In the genomic region with DNA sequence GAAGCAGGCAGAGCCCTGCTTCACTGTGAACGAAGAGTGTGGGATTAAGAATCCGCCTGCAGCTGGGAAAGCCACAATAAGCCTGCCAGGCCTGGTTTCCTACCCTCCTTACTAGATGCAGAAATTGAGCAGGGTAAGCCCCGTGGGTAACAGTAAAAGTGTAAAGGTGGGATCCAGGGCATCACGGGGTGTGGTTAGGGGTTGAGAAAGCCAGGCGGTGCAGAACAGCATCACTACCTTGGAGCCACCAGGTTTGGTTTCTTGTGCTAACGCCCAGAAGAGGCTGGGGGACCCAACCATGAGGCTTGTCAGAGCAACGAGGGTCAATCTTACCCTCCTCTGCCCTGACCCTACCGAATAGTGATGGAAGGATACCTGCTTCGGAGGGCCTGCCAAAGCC, we compare ENCODE assay signal across 9 mouse cellular contexts. TPM values are rescaled to one million over a fixed set of nuclear protein-coding genes. Genes with fewer than 3 reads are reported as not detected.
DNase-seq lines count a peak whose midpoint lies in the region; ATAC-seq and TF ChIP-seq lines count a peak whose summit lies in the region.
"Had no signal": no experiment of that assay in that cellular context is flagged by ENCODE, and none has a peak within 500 bp of the region (broad histone marks: within the 10 kb centered on the region; RNA-seq: fewer than 3 reads in every experiment).

No protein-coding gene starts in this region.

- no peak for TF ChIP-seq POLR2A in myocyte (IDR thresholded peaks at IDR 0.05; ENCODE audit: insufficient read length, low read depth)

- no peak overlapping the region for H3ac ChIP-seq in myocyte (ENCODE audit: control insufficient read depth, insufficient read length)

- TF ChIP-seq EP300 in liver, postnatal 0 days (IDR thresholded peaks at IDR 0.05; ENCODE audit: low read depth): no peak

- no peaks in the 10 kb centered on the region for H3K36me3 ChIP-seq in liver, postnatal 0 days (replicated peaks; ENCODE audit: insufficient read depth, low read length)
- no peaks in the 10 kb centered on the region for H3K36me3 ChIP-seq in liver, embryonic 11.5 days (ENCODE audit: control insufficient read depth, insufficient read depth, low read length)
- no peaks in the 10 kb centered on the region for H3K36me3 ChIP-seq in hindbrain, embryonic 13.5 days
- no peaks in the 10 kb centered on the region for H3K36me3 ChIP-seq in myocyte (ENCODE audit: control insufficient read depth, insufficient read depth)
- H3K36me3 ChIP-seq: liver, embryonic 15.5 days had no signal

- no peak for TF ChIP-seq CTCF in liver, postnatal 0 days (IDR thresholded peaks at IDR 0.05; ENCODE audit: low read depth)

- H3K79me2 ChIP-seq in myocyte (ENCODE audit: control insufficient read depth, insufficient read depth): no peaks in the 10 kb centered on the region

- H3K9me3 ChIP-seq in liver, postnatal 0 days (ENCODE audit: low read length): no peaks in the 10 kb centered on the region
- no peaks in the 10 kb centered on the region for H3K9me3 ChIP-seq in liver, embryonic 11.5 days (ENCODE audit: control insufficient read depth, low read length)
- H3K9me3 ChIP-seq in hindbrain, embryonic 13.5 days: no peaks in the 10 kb centered on the region
- H3K9me3 ChIP-seq: liver, embryonic 15.5 days had no signal

- H3K9ac ChIP-seq in liver, postnatal 0 days (replicated peaks): no peak overlapping the region
- no peak overlapping the region for H3K9ac ChIP-seq in liver, embryonic 11.5 days (ENCODE audit: low read depth, low read length)
- peak overlapping the region; percentile 74; the same call in 1 of the 2 replicates for H3K9ac ChIP-seq in hindbrain, embryonic 13.5 days
- H3K9ac ChIP-seq: liver, embryonic 15.5 days had no signal

- ATAC-seq in liver, postnatal 0 days: no peak
- ATAC-seq in liver, embryonic 11.5 days (replicated peaks; ENCODE audit: low FRiP score): no peak
- ATAC-seq in hindbrain, embryonic 13.5 days (ENCODE audit: low FRiP score): no peak
- no peak for ATAC-seq in megakaryocyte-erythroid progenitor cell, adult 5-6 weeks (replicated peaks; ENCODE audit: low FRiP score, low TSS enrichment, poor library complexity, severe bottlenecking)

- H3K4me2 ChIP-seq in liver, postnatal 0 days (ENCODE audit: low read depth, low read length): 0 out of 2 replicates have a peak overlapping the region, but pooled peaks have one; percentile 74
- no peak overlapping the region for H3K4me2 ChIP-seq in liver, embryonic 11.5 days
- peak overlapping the region; percentile 77; the same call in 1 of the 2 replicates for H3K4me2 ChIP-seq in hindbrain, embryonic 13.5 days
- H3K4me2 ChIP-seq in myocyte (ENCODE audit: low read depth): peak overlapping the region; percentile 84

- peak; percentile 15 to 22 for DNase-seq in frontal cortex, postnatal 36 days (ENCODE audit: low spot score in 2 of 2)
- no peak for DNase-seq in frontal cortex, postnatal 14 days (ENCODE audit: low spot score in 2 of 2)
- DNase-seq in liver, postnatal 0 days: no peak
- DNase-seq in liver, embryonic 11.5 days (ENCODE audit: low spot score): no peak
- no peak for DNase-seq in gastrocnemius, postnatal 10 days

- no peak overlapping the region for H3K4me3 ChIP-seq in liver, postnatal 0 days (ENCODE audit: low read depth, low read length)
- H3K4me3 ChIP-seq in liver, embryonic 11.5 days (ENCODE audit: low read depth, low read length): no peak overlapping the region
- no peak overlapping the region for H3K4me3 ChIP-seq in hindbrain, embryonic 13.5 days
- no peak overlapping the region for H3K4me3 ChIP-seq in myocyte

- peaks cover 20% of the 10 kb centered on the region; the same call in 1 of the 2 replicates for H3K27me3 ChIP-seq in liver, postnatal 0 days (ENCODE audit: insufficient read depth, low read length)
- H3K27me3 ChIP-seq in liver, embryonic 11.5 days (replicated peaks; ENCODE audit: control insufficient read depth, insufficient read depth, low read length): peaks cover 16% of the 10 kb centered on the region
- peaks cover 26% of the 10 kb centered on the region for H3K27me3 ChIP-seq in hindbrain, embryonic 13.5 days
- H3K27me3 ChIP-seq in myocyte (ENCODE audit: control insufficient read depth, insufficient read depth, insufficient read length): peaks cover 5% of the 10 kb centered on the region

- 65% methylated on average over 9 of the region's 9 CpGs for WGBS in liver, postnatal 0 days (ENCODE audit: insufficient replicate concordance)
- WGBS in liver, embryonic 11.5 days: 54% methylated on average over 9 of the region's 9 CpGs
- 45% methylated on average over 9 of the region's 9 CpGs for WGBS in hindbrain, embryonic 13.5 days

- H3K27ac ChIP-seq in liver, postnatal 0 days (ENCODE audit: low read depth): no peak overlapping the region
- H3K27ac ChIP-seq in liver, embryonic 11.5 days (ENCODE audit: low read depth, low read length): no peak overlapping the region
- H3K27ac ChIP-seq in hindbrain, embryonic 13.5 days: no peak overlapping the region
- H3K27ac ChIP-seq: liver, embryonic 15.5 days had no signal

- H3K4me1 ChIP-seq in liver, postnatal 0 days (ENCODE audit: insufficient read depth): 0 out of 2 replicates have a peak, but pooled peaks cover 3% of the 10 kb centered on the region
- no peaks in the 10 kb centered on the region; the same call in 1 of the 2 replicates for H3K4me1 ChIP-seq in liver, embryonic 11.5 days (replicated peaks; ENCODE audit: control insufficient read depth, insufficient read depth, low read length)
- H3K4me1 ChIP-seq in hindbrain, embryonic 13.5 days (replicated peaks): peaks cover 24% of the 10 kb centered on the region
- H3K4me1 ChIP-seq: liver, embryonic 15.5 days had no signal

TF ChIP-seq in myocyte, 11 proteins besides CTCF, POLR2A, EP300 and RAD21:
- no peak for TF ChIP-seq TCF3 (IDR thresholded peaks at IDR 0.05; ENCODE audit: insufficient read length, low read depth)
- TF ChIP-seq USF1 (IDR thresholded peaks at IDR 0.05; ENCODE audit: low read depth): no peak
- TF ChIP-seq MYOD1 (IDR thresholded peaks at IDR 0.05; ENCODE audit: control insufficient read depth in 1 of 3, insufficient read length in 2 of 3, low read depth in 2 of 3): no peak
- TF ChIP-seq CEBPB (IDR thresholded peaks at IDR 0.05; ENCODE audit: insufficient read depth, poor library complexity, severe bottlenecking): no peak
- no peak for TF ChIP-seq POLR2AphosphoS2 (IDR thresholded peaks at IDR 0.05; ENCODE audit: insufficient read length, low read depth)
- TF ChIP-seq SRF (IDR thresholded peaks at IDR 0.05; ENCODE audit: control insufficient read depth, insufficient read length, low read depth): no peak
- TF ChIP-seq E2F4 (IDR thresholded peaks at IDR 0.05; ENCODE audit: insufficient read depth): no peak
- TF ChIP-seq REST (IDR thresholded peaks at IDR 0.05; ENCODE audit: insufficient read depth, insufficient read length): no peak
- TF ChIP-seq MAX (IDR thresholded peaks at IDR 0.05; ENCODE audit: low read depth): no peak
- no peak for TF ChIP-seq TCF12 (IDR thresholded peaks at IDR 0.05; ENCODE audit: insufficient read depth, poor library complexity, severe bottlenecking)
- TF ChIP-seq MYOG (IDR thresholded peaks at IDR 0.05; ENCODE audit: control insufficient read depth in 1 of 3, insufficient read depth in 1 of 3, insufficient read length in 2 of 3, low read depth in 2 of 3): no peak

RNA-seq across cellular contexts. Expression of a gene that starts 0.7 kb away (rescaled TPM):
- polyA plus RNA-seq in liver, postnatal 0 days (2015; fragmentation: Nextera tagmentation; extraction: Ambion mirVana): 2.7 and 3.1 TPM in 2 replicates
- polyA plus RNA-seq in liver, embryonic 11.5 days (2014; fragmentation: Nextera tagmentation; extraction: Ambion mirVana): 4.4 and 5.5 TPM in 2 replicates
- polyA plus RNA-seq in hindbrain, embryonic 13.5 days (2015; fragmentation: Nextera tagmentation; extraction: Ambion mirVana): 20.6 and 23.4 TPM in 2 replicates
- 0.19 TPM for polyA plus RNA-seq in myocyte (2012; fragmentation: generic; extraction: Trizol)
- 10 to 100 TPM; 12.7 to 16.1 TPM for total RNA-seq in gastrocnemius, postnatal 10 days (2021)
- not detected in 2 replicates for total RNA-seq in megakaryocyte-erythroid progenitor cell, adult 5-6 weeks (2014; fragmentation: Nextera tagmentation)
- not detected in 2 replicates for total RNA-seq in megakaryocyte-erythroid progenitor cell, adult 5-6 weeks (2017)

RNA-seq across cellular contexts. Expression of a gene that starts 16.1 kb away (rescaled TPM):
- polyA plus RNA-seq in liver, postnatal 0 days (2015; fragmentation: Nextera tagmentation; extraction: Ambion mirVana): 0.24 and 0.34 TPM in 2 replicates
- 0.14 and 0.26 TPM in 2 replicates for polyA plus RNA-seq in liver, embryonic 11.5 days (2014; fragmentation: Nextera tagmentation; extraction: Ambion mirVana)
- polyA plus RNA-seq in hindbrain, embryonic 13.5 days (2015; fragmentation: Nextera tagmentation; extraction: Ambion mirVana): 0.30 and 0.54 TPM in 2 replicates
- polyA plus RNA-seq in myocyte (2012; fragmentation: generic; extraction: Trizol): 0.61 TPM
- not detected for total RNA-seq in gastrocnemius, postnatal 10 days (2021)
- not detected in 2 replicates for total RNA-seq in megakaryocyte-erythroid progenitor cell, adult 5-6 weeks (2014; fragmentation: Nextera tagmentation)
- not detected in 2 replicates for total RNA-seq in megakaryocyte-erythroid progenitor cell, adult 5-6 weeks (2017)

RNA-seq across cellular contexts. Expression of a gene that starts 39.3 kb away (rescaled TPM):
- polyA plus RNA-seq in liver, postnatal 0 days (2015; fragmentation: Nextera tagmentation; extraction: Ambion mirVana): not detected in 2 replicates
- polyA plus RNA-seq in liver, embryonic 11.5 days (2014; fragmentation: Nextera tagmentation; extraction: Ambion mirVana): not detected in 2 replicates
- polyA plus RNA-seq in hindbrain, embryonic 13.5 days (2015; fragmentation: Nextera tagmentation; extraction: Ambion mirVana): 0.26 TPM in 1 of 2 replicates, not detected in the other
- polyA plus RNA-seq in myocyte (2012; fragmentation: generic; extraction: Trizol): 3.0 TPM
- total RNA-seq in gastrocnemius, postnatal 10 days (2021): not detected
- not detected in 2 replicates for total RNA-seq in megakaryocyte-erythroid progenitor cell, adult 5-6 weeks (2014; fragmentation: Nextera tagmentation)
- total RNA-seq in megakaryocyte-erythroid progenitor cell, adult 5-6 weeks (2017): not detected in 2 replicates
- polyA plus RNA-seq: liver, embryonic 15.5 days had no signal

RNA-seq across cellular contexts. Expression of a gene that starts 43.4 kb away (rescaled TPM):
- polyA plus RNA-seq in liver, postnatal 0 days (2015; fragmentation: Nextera tagmentation; extraction: Ambion mirVana): 0.06 and 0.14 TPM in 2 replicates
- polyA plus RNA-seq in liver, embryonic 11.5 days (2014; fragmentation: Nextera tagmentation; extraction: Ambion mirVana): 0.22 and 0.40 TPM in 2 replicates
- polyA plus RNA-seq in hindbrain, embryonic 13.5 days (2015; fragmentation: Nextera tagmentation; extraction: Ambion mirVana): 0.18 and 0.25 TPM in 2 replicates
- 0.17 TPM for polyA plus RNA-seq in myocyte (2012; fragmentation: generic; extraction: Trizol)
- total RNA-seq in gastrocnemius, postnatal 10 days (2021): under 1 TPM; 0.26 to 0.38 TPM
- total RNA-seq in megakaryocyte-erythroid progenitor cell, adult 5-6 weeks (2014; fragmentation: Nextera tagmentation): not detected in 2 replicates
- not detected in 2 replicates for total RNA-seq in megakaryocyte-erythroid progenitor cell, adult 5-6 weeks (2017)

Comparison
In these comparisons a context has a peak if more than half of its experiments do, and no peak if none do; other contexts are left out.
1. DNase-seq: peak in frontal cortex, postnatal 36 days (2 of 2); none in frontal cortex, postnatal 14 days (0 of 2), liver, postnatal 0 days (single experiment), liver, embryonic 11.5 days (single experiment) and gastrocnemius, postnatal 10 days (single experiment).